Mouse (Mus musculus) intestine, embryonic 15.5 days (tissue): ENCODE results near the gene Phf21a. TPM values are rescaled to one million over a fixed set of nuclear protein-coding genes. Genes with fewer than 3 reads are reported as not detected.

Experiments used
- ATAC-seq: fragments of 200-750 bp; cut with Nextera tagmentation; 2 replicates; pipeline ENCODE4 v1.8.0; 2017; ENCODE audit warnings: moderate TSS enrichment, moderate library complexity
- H3K27ac ChIP-seq: fragments of 300-500 bp; sonication (generic); 2 replicates; pipeline ENCODE4 v1.5.1; 2015; ENCODE audit warnings: mild to moderate bottlenecking, inconsistent platforms
- H3K27me3 ChIP-seq: fragments of 300-500 bp; sonication (generic); replicated peaks from 2 replicates; pipeline ENCODE4 v1.6.1; 2015; ENCODE audit warnings: inconsistent platforms
- H3K36me3 ChIP-seq: fragments of 300-500 bp; sonication (generic); 2 replicates; pipeline ENCODE4 v1.6.1; 2015; ENCODE audit warnings: inconsistent platforms
- H3K4me1 ChIP-seq: fragments of 300-500 bp; sonication (generic); replicated peaks from 2 replicates; pipeline ENCODE4 v1.6.1; 2015; ENCODE audit warnings: inconsistent platforms
- H3K4me2 ChIP-seq: fragments of 300-500 bp; sonication (generic); replicated peaks from 2 replicates; pipeline ENCODE4 v1.6.1; 2015; ENCODE audit warnings: mild to moderate bottlenecking, inconsistent platforms
- H3K4me3 ChIP-seq: fragments of 300-500 bp; sonication (generic); replicated peaks from 2 replicates; pipeline ENCODE4 v1.5.1; 2015; ENCODE audit warnings: inconsistent platforms
- H3K9ac ChIP-seq: fragments of 300-500 bp; sonication (generic); 2 replicates; pipeline ENCODE4 v1.6.1; 2015; ENCODE audit warnings: inconsistent platforms
- H3K9me3 ChIP-seq: fragments of 300-500 bp; sonication (generic); 2 replicates; pipeline ENCODE4 v1.6.1; 2016; ENCODE audit warnings: inconsistent platforms
- WGBS: fragments of 180-500 bp; shearing (Covaris S2); methylation state at CpG from one replicate; pipeline ENCODE4 v1.1.7; 2015; 5-methylcytosine and 5-hydroxymethylcytosine counted together
- polyA plus RNA-seq: library from polyadenylated mRNA; unstranded; fragments of >200 nt; fragmentation: Nextera tagmentation; extraction: Ambion mirVana; gene quantifications from 2 replicates; pipeline ENCODE4 v1.2.1, GENCODE M21; 2015

Gene Phf21a
- polyA plus RNA-seq, 1 experiment from 2014 or later: 19.1 TPM

GRCm38 (mm10) chr2:92202319-92203040, 109.6 kb downstream of the Phf21a start:
- no peak overlapping the region for H3K27ac ChIP-seq
- ATAC-seq: no peak
- WGBS: 54% methylated on average over 4 of the region's 4 CpGs
- no peaks in the 10 kb centered on the region for H3K27me3 ChIP-seq
- no peak overlapping the region for H3K4me2 ChIP-seq
- no peak overlapping the region for H3K4me3 ChIP-seq
- H3K4me1 ChIP-seq: peaks cover 3% of the 10 kb centered on the region; the same call in 1 of the 2 replicates
- no peaks in the 10 kb centered on the region for H3K36me3 ChIP-seq
- H3K9ac ChIP-seq: no peak overlapping the region
- H3K9me3 ChIP-seq: no peaks in the 10 kb centered on the region

DNA sequence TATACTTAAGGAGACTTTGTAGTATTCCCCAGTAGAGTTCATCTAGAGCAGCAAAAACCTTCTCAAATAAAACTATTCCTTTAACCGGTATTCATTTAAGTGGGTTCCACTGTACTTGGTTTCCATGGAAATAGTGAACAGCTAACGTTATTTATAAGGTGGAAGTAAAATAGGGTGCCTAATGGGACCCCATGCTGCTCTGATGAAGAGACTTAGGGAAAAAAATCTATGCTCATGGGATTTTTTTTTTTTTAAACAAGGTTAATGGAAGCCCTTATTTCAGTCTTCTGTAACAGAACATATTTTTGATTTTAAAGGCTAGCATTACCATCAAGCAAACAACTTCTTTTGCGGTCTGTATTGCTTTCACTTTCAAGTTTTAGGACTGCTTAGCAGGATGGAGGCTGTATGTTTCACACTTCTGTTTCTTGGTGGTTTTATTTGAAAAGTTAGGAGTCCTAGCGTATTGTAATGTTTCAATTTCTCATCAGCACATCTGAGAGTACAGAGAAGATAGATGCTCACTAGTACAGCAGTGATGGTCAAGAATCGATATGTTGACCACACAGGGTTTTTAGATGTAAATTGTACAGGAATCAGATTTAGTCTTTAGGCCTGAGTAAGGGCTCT, 112.2 kb downstream of the Phf21a start:
- Histone ChIP-seq H3K4me2 (no peak overlapping the region), H3K9me3 (no peaks in the 10 kb centered on the region), H3K27me3 (no peaks in the 10 kb centered on the region), H3K4me3 (no peak overlapping the region), H3K9ac (no peak overlapping the region), H3K27ac (no peak overlapping the region), H3K36me3 (no peaks in the 10 kb centered on the region), H3K4me1 (0 out of 2 replicates have a peak, but pooled peaks cover 3% of the 10 kb centered on the region)
- WGBS: 77% methylated on average over 5 of the region's 5 CpGs
- ATAC-seq: no peak

GRCm38 (mm10) chr2:92210409-92210808, 117.5 kb downstream of the Phf21a start:
- ATAC-seq: no peak
- H3K4me3 ChIP-seq: no peak overlapping the region
- WGBS: 100% methylated on average over 1 of the region's 1 CpGs

GRCm38 (mm10) chr2:92221431-92221830, 128.5 kb downstream of the Phf21a start:
- H3K36me3 ChIP-seq: no peaks in the 10 kb centered on the region
- H3K27me3 ChIP-seq: no peaks in the 10 kb centered on the region
- WGBS: 78% methylated on average over 6 of the region's 6 CpGs
- H3K4me2 ChIP-seq: no peak overlapping the region
- H3K27ac ChIP-seq: no peak overlapping the region
- no peaks in the 10 kb centered on the region for H3K9me3 ChIP-seq
- ATAC-seq: no peak
- H3K9ac ChIP-seq: no peak overlapping the region
- no peaks in the 10 kb centered on the region for H3K4me1 ChIP-seq
- no peak overlapping the region for H3K4me3 ChIP-seq

More at GRCm38 (mm10) chr2:92210409-92210808, 117.5 kb downstream of the Phf21a start:
- no peaks in the 10 kb centered on the region for H3K27me3 ChIP-seq
- no peaks in the 10 kb centered on the region for H3K9me3 ChIP-seq
- no peak overlapping the region for H3K27ac ChIP-seq
- H3K4me2 ChIP-seq: no peak overlapping the region
- no peak overlapping the region for H3K9ac ChIP-seq
- 0 out of 2 replicates have a peak, but pooled peaks cover 3% of the 10 kb centered on the region for H3K4me1 ChIP-seq
- H3K36me3 ChIP-seq: no peaks in the 10 kb centered on the region

- no peaks in the 10 kb centered on the region for H3K27me3 ChIP-seq
- no peaks in the 10 kb centered on the region for H3K36me3 ChIP-seq
- no peak overlapping the region for H3K9ac ChIP-seq
- WGBS: 56% methylated on average over 1 of the region's 1 CpGs
- no peak overlapping the region for H3K4me2 ChIP-seq
- H3K4me1 ChIP-seq: no peaks in the 10 kb centered on the region
- no peaks in the 10 kb centered on the region for H3K9me3 ChIP-seq
- no peak overlapping the region for H3K27ac ChIP-seq
- ATAC-seq: no peak
- H3K4me3 ChIP-seq: no peak overlapping the region
Observed at GRCm38 (mm10) chr2:92225592-92225991, 132.7 kb downstream of the Phf21a start.

- 88% methylated on average over 9 of the region's 9 CpGs for WGBS
- H3K27me3 ChIP-seq: no peaks in the 10 kb centered on the region
- H3K9ac ChIP-seq: no peak overlapping the region
- H3K9me3 ChIP-seq: no peaks in the 10 kb centered on the region
- ATAC-seq: no peak
- H3K4me1 ChIP-seq: no peaks in the 10 kb centered on the region
- H3K4me3 ChIP-seq: no peak overlapping the region
- H3K27ac ChIP-seq: no peak overlapping the region
- peaks cover 13% of the 10 kb centered on the region for H3K36me3 ChIP-seq
- H3K4me2 ChIP-seq: no peak overlapping the region
Observed at GRCm38 (mm10) chr2:92229973-92230372, 137.1 kb downstream of the Phf21a start.

- no peak for ATAC-seq
- Histone ChIP-seq H3K36me3 (peaks cover 18% of the 10 kb centered on the region), H3K9ac (no peak overlapping the region), H3K4me3 (no peak overlapping the region), H3K27ac (no peak overlapping the region), H3K27me3 (no peaks in the 10 kb centered on the region), H3K9me3 (no peaks in the 10 kb centered on the region), H3K4me2 (no peak overlapping the region), H3K4me1 (no peaks in the 10 kb centered on the region)
Observed at GRCm38 (mm10) chr2:92231706-92232105, 138.8 kb downstream of the Phf21a start.

GRCm38 (mm10) chr2:92234768-92235332, 141.9 kb downstream of the Phf21a start:
- Histone ChIP-seq H3K27me3 (no peaks in the 10 kb centered on the region), H3K9me3 (no peaks in the 10 kb centered on the region), H3K4me3 (no peak overlapping the region), H3K36me3 (peaks cover 18% of the 10 kb centered on the region), H3K4me1 (no peaks in the 10 kb centered on the region), H3K9ac (no peak overlapping the region), H3K4me2 (no peak overlapping the region), H3K27ac (no peak overlapping the region)
- no peak for ATAC-seq
- WGBS: 94% methylated on average over 5 of the region's 5 CpGs

DNA sequence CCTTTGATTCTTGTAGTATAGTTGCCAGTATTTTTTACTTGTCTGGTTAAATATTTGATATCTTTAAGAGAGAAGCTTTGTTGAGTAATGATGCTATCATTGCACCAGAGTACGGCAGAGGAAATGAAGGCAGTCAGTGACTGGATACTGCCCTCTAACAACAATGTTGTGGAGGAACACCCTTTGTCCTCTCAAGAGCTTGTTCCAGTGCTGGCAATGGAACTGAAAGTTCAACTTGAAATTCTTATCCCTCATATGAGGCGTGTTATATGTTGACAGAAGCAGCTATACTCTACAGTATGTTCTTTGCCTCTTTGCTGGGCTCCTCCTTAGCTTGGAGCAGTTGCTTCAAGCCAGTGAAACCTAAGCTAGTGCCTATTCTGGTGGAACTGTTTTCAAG, 147.4 kb downstream of the Phf21a start:
- peaks cover 5% of the 10 kb centered on the region; the same call in 1 of the 2 replicates for H3K36me3 ChIP-seq
- 85% methylated on average over 2 of the region's 2 CpGs for WGBS

DNA sequence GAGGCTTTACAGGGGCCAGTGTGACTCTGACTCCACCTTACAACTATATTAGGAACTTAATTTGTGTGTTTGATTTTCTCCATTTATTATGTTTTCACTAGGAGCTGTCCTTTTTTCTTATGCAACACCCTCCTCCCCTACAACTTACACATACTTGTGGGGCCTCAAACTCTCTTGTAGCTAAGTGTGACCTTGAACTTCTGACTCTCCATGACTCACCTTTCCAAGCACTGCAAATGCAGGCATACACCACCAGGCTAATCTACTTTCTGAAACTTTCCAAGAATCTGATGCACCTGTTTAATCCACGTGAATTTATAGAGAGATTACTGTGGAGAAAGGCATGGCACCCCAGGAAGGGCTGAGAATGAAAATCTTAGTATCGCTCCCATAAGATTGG, 147.9 kb downstream of the Phf21a start:
- Histone ChIP-seq H3K4me2 (no peak overlapping the region), H3K9ac (no peak overlapping the region), H3K9me3 (no peaks in the 10 kb centered on the region), H3K27me3 (no peaks in the 10 kb centered on the region), H3K4me1 (no peaks in the 10 kb centered on the region), H3K4me3 (no peak overlapping the region), H3K27ac (no peak overlapping the region), H3K36me3 (peaks cover 5% of the 10 kb centered on the region; the same call in 1 of the 2 replicates)
- WGBS: 85% methylated on average over 2 of the region's 2 CpGs
- ATAC-seq: no peak

More for the DNA sequence above, 147.4 kb downstream of the Phf21a start:
- Histone ChIP-seq H3K9me3 (no peaks in the 10 kb centered on the region), H3K4me3 (no peak overlapping the region), H3K27me3 (no peaks in the 10 kb centered on the region), H3K27ac (no peak overlapping the region), H3K9ac (no peak overlapping the region), H3K4me2 (no peak overlapping the region), H3K4me1 (no peaks in the 10 kb centered on the region)
- no peak for ATAC-seq

DNA sequence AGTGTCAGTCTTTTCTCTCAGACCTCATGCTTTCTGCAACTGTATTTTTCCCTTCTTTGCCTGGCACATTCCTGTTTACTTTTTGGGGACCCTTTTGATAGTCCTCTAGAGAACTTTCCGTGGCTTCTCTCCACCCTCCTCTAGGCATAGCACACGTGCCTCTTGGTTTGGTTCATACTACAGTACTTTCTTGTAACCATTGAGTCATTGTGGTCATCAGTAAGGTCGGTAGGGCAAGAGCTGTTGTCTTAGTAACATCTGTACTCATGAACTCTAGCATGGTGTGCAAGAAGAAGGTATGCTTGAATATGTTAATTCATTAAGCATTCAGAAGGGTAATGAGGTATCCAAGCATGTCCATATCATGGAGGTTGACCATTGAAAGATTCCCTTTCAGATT, 148.4 kb downstream of the Phf21a start:
- H3K4me2 ChIP-seq: no peak overlapping the region
- H3K27me3 ChIP-seq: no peaks in the 10 kb centered on the region
- no peaks in the 10 kb centered on the region for H3K4me1 ChIP-seq
- no peaks in the 10 kb centered on the region for H3K9me3 ChIP-seq
- H3K36me3 ChIP-seq: peaks cover 3% of the 10 kb centered on the region; the same call in 1 of the 2 replicates
- H3K27ac ChIP-seq: no peak overlapping the region
- 86% methylated on average over 3 of the region's 3 CpGs for WGBS
- H3K9ac ChIP-seq: no peak overlapping the region
- H3K4me3 ChIP-seq: no peak overlapping the region
- no peak for ATAC-seq

DNA sequence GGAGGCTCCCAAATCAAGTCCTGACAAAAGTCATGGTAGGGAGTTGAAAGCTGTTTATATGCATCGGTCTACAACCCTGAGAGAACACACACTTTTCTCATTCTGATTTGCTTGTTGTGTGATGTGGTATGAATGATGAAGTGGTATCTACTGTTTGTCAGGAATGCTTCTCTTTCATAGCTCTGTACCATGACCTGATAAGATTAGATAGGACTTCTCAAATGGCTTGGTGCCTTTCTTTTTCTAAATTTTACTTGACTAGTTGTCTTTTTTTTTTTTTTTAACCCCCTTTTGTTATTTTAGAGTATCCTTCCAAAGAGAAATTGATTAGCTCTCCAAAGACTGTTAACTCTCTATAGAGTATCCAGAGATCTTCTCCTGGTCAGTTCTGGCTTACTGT, 153.2 kb downstream of the Phf21a start:
- no peak for ATAC-seq
- Histone ChIP-seq H3K9me3 (no peaks in the 10 kb centered on the region), H3K27me3 (no peaks in the 10 kb centered on the region), H3K27ac (no peak overlapping the region), H3K9ac (no peak overlapping the region), H3K36me3 (peaks cover 8% of the 10 kb centered on the region; the same call in 1 of the 2 replicates), H3K4me3 (no peak overlapping the region), H3K4me2 (no peak overlapping the region), H3K4me1 (no peaks in the 10 kb centered on the region)
- WGBS: 97% methylated on average over 1 of the region's 1 CpGs
